Mouse (Mus musculus): ENCODE results near the gene Ntrk2.
"Not testable (repeated sequence)": the region's sequence is repeated elsewhere in the genome, so short reads cannot be mapped to it uniquely, and the experiment has no call there.

Ntrk2 gene

DNA sequence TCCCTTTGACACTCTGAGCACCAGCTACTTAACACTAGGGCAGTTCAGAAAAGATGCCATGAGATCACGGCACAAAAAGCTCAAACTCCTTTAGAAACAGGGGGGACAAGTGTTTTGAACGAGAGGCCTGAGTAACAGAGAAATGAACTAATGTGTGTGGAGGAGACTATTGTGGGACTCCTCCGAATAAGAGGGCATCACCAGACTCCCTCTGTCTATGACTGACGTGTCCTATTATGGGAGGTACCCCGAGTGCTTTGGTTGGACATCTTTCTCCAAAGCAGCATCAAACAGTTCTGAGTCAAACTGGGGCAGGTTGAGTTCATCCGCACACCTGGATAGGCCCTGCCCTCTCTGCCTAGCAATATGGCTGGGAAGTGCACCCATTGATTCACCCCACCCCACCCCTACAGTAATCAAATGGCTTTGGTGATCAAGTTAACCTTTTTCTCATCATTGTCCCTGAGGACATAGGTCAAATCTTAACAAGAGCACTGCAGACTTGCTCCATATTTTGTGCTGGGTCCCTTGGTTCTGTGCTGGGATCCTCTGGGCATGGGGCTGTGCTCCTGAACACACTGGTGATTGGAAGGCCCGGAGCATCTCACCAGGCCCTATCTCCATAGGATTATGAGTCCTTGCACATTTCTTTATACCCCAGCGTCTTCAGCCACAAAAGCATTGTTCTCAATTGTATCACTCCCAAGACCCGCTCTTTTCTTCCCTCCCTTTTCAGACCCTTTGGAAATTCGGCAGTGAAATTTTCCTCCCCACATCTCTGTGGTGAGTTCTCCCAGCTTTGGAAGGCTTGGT is 285.9 kb downstream of the Ntrk2 start:
- no peak for ATAC-seq (ENCODE audit: insufficient number of reproducible peaks, low FRiP score, low TSS enrichment)

DNA sequence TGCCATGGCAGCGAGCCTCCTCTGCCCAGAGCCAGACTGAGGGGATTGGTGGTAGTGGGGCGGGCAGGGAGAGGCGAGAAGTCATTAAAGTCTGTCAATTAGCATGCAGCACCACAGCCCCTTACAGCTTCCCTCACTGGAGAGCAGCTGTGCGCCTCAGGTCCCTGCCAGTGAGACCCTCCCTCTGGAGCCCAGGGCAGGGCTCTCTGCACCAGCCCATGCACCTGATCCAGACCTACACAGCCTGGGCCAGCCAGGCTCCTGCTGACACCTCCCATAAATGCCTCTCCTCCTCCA is 286.4 kb downstream of the Ntrk2 start:
- peak; percentile 37; the same call in 1 of the 2 replicates for ATAC-seq (ENCODE audit: insufficient number of reproducible peaks, low FRiP score, low TSS enrichment)

DNA sequence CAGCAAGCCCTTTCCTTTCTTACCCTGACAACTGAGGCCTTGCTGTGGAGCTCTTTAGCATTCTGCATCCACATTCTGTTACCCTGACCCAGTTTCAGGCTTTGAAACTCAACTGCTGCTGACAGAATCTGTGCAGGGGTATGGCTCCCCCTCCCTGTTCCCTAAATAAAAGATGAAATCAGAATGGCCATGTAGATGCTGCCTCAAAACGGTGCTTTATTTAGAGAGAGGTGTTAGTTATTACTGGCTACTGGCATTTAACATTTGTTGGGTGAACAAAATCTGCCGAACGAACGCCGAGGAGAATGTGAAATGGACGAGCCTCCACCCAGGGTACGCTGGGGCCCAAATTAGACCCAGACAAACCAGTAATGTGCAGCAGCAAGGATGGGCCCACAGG is 288.4 kb downstream of the Ntrk2 start:
- no peak for ATAC-seq (ENCODE audit: insufficient number of reproducible peaks, low FRiP score, low TSS enrichment)

DNA sequence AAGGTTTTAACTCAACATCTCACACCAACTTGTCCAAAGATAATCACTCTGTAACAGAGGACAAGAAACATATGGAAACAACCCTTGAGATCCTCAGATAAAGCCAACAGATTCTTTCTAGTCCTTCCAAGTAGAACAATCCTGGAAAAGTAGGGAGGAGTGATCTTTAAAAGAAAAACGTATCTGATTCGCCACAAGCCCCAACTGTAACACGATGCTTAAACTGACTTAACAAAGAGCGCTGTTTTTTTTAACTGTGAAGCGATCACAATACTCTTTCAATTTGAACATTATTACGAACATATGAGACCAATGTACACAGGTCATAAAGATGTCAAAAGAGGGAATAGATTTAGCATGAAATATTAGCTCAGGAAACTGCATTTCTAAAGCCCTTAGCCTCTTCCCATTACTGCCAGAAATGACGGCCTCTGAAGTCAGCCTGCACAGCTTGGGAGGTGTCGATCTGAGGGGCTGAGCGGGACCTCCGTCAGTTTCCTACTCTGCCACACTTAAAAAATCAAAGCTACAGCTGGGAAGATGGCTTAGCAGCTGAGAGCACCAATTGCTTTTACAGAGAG is 289.5 kb downstream of the Ntrk2 start:
- ATAC-seq (ENCODE audit: insufficient number of reproducible peaks, low FRiP score, low TSS enrichment) = no peak

DNA sequence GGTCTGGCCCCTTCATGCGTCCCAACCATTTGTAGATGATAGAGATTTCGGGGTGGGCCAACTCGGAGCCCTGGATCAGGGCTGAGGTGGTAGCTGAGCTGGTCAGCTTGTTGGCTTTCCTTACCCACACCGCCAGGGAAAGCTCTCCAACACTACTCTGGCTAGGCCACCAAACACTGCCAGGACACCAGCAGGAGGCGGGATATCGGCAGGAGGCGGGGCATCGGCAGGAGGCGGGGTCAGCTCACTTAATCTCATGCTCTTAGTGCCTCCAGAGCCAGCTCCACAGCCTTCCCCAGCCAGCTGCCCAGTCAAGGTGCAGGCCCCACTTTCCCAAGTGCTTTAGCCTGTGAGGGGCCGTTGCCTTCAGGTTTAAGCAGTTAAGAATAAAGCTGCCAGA is 293.7 kb downstream of the Ntrk2 start:
- ATAC-seq (ENCODE audit: insufficient number of reproducible peaks, low FRiP score, low TSS enrichment) = no peak

DNA sequence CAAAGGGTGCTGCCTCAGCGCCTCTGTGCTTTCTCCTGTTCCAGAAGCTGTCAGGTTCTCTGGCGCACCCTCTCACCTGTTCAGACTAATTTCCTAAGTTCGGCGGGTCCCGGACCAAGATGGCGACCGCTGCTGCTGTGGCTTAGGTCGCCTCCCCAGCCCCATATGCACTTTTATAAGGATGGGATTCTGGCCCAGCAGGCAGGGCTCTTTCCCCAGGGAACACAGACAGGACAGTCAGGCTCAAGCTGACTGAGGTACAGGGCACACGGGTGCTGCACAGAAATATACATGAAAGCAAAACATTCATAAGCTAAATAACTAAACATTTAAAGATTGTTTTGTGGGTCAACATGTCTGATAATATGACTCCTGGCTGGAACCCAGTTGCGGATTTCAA is 301.4 kb downstream of the Ntrk2 start:
- not testable (repeated sequence) for ATAC-seq (ENCODE audit: insufficient number of reproducible peaks, low FRiP score, low TSS enrichment)

DNA sequence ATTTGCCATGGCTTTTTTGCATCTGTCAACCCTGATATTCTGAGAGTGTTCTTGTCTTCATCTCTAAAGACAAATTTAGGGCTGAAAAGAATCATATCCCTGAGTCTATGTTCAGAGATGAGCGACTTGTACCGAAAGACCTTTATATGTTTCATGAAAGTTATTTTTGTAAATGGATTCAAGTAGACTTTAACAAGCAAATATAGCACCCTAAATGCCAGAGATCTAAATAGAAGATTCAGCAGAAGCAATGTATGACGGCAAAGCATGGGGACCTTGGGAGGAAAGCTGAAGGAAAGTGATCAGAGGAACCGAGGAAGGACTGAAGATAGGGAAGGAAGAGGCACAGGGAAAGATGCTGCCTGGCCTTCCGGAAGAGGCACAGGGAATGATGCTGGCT is 303.7 kb downstream of the Ntrk2 start:
- ATAC-seq (ENCODE audit: insufficient number of reproducible peaks, low FRiP score, low TSS enrichment) = no peak

DNA sequence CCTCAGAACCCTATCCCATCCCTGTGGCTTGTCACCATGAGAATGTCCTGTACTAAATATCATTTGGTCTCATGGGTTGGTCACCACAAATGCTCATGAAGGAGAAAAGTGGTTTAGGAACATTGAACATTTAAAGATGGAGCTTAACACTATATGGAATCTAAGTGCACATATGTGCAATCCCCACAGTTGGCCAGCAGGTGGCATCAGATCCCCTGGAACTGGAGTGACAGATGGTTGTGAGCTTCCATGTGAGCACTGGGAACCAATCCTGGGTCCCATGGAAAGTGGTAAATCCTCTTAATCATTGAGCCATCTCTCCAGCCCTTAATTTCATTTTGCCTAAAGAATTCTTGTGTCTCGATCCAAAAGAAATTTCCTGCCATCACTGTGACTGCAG is 308.3 kb downstream of the Ntrk2 start:
- ATAC-seq (ENCODE audit: insufficient number of reproducible peaks, low FRiP score, low TSS enrichment) = no peak

DNA sequence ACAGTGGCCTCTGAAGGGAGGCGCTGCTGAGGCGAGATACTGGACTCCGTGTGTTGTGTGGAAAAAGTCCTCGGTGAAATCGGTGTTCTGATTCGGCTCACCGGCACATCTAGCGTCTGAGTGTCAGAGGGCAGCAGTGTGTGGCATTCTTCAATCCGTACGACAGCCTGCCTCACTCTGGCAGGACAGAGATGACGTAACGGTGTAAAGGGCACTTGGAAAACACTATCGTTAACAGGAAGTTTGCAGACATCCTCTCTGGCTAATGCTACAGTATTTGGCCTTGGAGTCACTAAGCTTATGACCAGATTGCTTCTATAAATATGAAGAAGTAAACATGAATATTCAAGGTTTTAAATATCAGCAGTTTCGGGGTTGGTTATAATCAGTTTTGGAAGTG is 309.2 kb downstream of the Ntrk2 start:
- ATAC-seq (ENCODE audit: insufficient number of reproducible peaks, low FRiP score, low TSS enrichment) = no peak

DNA sequence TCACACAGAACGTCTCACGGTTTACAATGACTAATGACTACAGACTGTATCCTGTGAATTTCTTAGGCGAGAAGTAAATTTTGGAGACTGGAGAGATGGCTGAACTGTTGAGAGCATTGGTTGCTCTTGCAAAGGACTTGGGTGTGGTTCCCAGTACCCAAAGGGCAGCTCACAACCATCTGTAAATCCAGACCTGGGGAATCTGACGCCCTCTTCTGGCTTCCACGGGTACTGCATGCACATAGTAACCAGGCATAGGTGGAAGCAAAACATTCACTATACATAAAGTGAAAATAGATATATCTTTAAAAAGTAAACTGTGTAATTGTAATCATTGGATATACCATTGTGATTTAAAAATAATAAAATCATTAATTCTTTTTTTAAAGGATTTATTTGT is 310.9 kb downstream of the Ntrk2 start:
- no peak for ATAC-seq (ENCODE audit: insufficient number of reproducible peaks, low FRiP score, low TSS enrichment)

DNA sequence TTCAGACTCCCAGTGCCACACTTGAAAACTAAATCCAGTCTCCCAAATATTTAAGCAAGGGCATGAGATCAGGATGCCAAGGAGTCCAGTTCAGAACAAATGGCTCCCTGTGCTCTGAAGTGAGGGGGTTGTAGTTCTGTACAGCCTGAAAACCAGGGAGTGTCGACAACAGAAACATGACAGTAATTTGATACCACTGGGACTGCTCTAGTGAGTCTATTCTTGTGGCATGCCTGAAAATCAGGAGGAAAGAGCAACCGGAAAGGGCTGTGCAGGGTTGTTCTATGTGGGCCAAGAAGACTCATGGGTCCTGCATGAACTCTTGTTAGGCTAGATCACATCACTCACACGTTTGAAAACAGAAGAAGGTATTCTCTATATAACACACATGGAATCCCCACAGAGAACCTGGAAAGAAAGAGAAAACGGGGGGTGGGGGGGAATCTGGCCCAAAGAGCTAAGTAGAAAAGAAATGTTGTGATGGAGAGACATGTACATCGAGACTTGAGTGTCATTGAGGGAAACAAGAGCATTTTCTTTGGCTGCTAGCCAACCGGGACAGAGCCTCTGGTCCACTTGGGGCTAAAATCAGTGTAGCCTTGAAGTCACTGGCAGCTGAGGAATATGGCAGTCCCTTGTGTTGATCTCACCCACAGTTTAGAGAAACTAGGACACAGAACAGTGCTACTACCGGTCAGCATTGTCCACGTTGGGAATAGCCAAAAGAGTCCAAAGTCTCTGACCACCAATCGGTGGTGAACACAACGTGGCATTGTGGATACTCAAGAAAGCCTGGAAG is 313.4 kb downstream of the Ntrk2 start:
- ATAC-seq (ENCODE audit: insufficient number of reproducible peaks, low FRiP score, low TSS enrichment) = no peak

DNA sequence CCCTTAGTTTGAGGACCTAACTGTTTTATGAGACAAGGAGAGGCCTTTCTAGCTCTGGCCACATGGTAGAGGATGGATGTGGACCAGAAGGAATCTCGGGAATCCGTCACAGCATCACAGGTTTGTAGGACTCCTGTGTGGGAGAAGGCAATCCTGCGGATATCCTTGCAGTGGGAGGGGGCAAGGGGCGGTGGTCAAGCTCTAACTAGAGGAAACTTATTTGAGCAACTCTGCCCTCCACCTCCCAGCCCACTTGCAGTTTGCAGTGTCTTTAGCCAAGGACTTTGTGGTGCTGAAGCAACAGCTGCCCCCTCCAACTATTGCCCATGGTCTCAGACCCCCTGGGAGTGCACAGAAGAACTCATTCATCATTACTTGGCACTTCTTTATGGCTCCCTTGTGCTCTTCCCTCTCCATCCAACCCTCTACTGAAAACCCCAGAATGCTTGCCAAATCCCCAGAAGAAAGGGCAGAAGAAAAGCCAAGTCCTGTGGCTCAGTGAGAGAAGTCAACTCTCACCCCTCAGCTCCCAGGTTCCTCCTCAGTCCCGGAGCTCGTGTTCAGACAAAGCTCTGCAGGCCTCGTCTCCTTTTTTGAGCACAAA is 336.9 kb downstream of the Ntrk2 start:
- peak; percentile 52; the same call in 1 of the 2 replicates for ATAC-seq (ENCODE audit: insufficient number of reproducible peaks, low FRiP score, low TSS enrichment)

DNA sequence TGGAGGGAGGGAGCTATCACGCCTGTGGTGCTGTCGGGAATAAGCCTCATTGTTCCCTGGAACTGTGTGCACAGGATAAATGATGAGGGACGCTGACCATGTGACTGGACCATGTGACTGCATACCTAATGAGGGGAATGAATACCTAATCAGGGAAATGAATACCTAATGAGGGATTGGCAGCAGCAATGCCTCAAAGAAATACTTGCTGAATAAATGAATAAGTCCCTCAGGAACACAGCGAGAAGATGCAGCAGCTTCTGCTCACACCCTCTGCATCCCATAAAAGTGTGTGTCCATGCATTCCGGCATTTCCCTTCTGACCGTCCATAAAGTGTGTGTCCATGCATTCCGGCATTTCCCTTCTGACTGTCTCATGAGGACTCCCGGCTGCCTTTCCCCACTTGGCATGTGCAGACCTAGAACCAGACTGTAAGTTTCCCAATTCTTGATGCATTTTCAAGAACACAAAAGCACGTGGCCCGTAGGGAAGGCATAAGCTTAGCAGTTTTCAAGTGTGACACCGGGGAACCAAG is 338.0 kb downstream of the Ntrk2 start:
- no peak for ATAC-seq (ENCODE audit: insufficient number of reproducible peaks, low FRiP score, low TSS enrichment)

DNA sequence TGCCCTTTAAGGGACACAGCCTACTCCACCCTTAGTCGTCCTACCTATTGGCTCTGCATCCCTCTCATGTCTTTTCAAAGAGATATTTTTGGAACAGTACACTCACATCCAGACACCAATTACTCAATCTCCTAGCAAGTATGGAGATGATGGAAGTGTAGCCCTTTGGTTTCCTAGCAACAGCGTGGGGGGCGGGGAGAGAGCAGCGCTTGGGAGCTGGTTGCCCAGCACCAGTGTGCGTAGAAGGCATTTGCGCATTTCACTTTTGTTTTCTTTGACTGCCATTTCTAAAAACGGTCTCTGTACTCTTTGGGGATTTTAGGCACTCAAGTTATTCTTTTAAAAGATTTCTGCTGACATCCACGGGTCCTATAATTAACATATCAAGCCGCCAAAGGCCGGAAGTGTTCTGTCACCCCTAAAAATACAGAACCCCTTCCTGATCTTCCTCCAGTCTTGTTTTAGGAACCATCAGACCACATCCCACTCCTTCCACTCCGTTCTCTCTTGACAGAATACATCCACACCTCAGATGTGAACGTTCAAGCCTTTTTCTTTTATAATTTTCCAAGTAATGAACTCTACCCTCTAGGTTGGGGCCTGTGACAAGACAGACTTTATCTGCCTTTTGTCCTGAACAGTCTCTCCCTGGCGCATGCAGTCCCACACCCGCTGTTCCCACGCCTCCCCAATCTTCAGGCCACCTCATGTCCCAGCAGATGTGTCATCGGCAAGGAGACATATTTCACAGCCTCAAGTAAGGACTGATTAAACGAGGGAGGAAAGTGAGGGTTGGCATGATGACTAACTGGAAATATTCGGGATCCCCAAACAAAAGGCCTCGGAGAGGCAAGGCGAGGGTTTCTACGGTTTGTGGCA is 339.5 kb downstream of the Ntrk2 start:
- no peak for ATAC-seq (ENCODE audit: insufficient number of reproducible peaks, low FRiP score, low TSS enrichment)

DNA sequence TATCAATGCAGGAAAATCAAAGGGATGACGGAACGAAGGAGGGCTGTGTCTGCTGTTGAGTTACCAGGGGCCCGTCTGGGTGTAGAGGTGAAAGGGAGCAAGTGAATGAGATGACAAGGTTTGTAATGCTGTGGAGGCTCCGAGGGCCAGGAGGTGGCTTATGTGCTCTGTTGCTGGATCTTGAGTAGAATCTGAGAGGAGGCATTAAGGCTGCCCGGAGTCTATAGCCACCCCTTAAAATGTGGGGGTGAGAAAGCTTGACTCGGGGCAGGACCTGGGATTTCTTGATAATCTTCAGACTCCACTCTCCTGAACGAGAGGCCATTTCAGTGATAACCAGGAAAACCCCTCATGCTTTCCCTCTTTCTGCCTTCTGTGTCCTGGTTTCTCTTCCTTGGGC is 340.2 kb downstream of the Ntrk2 start:
- ATAC-seq (ENCODE audit: insufficient number of reproducible peaks, low FRiP score, low TSS enrichment) = no peak

DNA sequence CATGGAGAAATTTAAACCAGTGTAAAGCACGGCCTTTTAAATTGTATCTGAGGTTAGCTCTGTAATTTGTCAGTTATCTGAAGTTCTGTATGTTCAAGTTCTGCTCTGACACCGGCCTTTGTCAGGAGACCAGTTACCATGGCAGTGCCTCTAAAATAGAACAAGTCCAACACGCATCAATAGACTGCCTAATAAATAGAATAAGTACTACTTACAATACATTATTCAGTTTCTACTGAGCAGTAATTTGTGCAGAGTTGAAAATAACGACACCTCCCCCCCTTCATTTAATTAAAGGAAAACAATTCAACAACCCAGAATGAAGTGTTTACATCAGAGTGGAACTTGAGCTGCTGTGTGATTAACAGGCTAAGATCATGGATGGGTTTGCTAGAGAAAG is 341.6 kb downstream of the Ntrk2 start:
- ATAC-seq (ENCODE audit: insufficient number of reproducible peaks, low FRiP score, low TSS enrichment) = no peak

DNA sequence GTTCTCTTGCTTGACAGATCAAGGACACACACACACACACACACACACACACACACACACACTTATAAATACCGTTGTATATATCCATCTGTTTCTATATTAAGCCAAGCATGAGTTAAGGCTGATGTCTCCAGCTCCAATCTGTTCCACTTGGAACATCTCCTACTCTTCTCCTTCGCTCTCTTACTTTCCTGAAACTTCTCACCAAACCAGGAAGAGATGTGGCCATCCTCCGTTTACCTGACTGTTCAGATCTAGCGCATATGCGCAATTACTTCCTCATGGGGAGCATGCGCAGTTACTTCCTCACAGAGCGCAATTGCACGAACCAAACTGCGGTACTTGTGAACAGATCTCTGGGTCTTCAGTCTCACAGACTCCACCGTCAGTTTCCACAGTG is 342.4 kb downstream of the Ntrk2 start:
- no peak for ATAC-seq (ENCODE audit: insufficient number of reproducible peaks, low FRiP score, low TSS enrichment)

DNA sequence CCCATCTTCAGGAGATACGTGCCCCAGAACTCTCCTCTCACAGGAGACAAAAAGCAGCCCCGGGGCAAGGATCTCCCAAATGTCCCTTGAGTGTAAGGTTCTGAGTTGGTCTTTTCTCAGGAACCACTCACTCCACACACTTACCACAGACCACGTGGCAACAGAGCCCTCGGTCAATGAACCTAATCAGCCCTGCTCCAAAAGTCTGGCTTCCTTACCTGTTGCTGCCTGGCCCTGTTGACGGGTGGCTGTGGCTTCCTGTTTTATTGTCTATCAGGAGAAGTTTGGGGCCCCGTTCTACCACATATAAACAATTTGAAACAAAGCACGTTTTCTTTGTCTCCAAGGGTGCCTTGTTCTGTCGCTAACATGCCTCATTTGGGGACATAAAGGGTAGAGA is 357.6 kb downstream of the Ntrk2 start:
- ATAC-seq (ENCODE audit: insufficient number of reproducible peaks, low FRiP score, low TSS enrichment) = no peak

DNA sequence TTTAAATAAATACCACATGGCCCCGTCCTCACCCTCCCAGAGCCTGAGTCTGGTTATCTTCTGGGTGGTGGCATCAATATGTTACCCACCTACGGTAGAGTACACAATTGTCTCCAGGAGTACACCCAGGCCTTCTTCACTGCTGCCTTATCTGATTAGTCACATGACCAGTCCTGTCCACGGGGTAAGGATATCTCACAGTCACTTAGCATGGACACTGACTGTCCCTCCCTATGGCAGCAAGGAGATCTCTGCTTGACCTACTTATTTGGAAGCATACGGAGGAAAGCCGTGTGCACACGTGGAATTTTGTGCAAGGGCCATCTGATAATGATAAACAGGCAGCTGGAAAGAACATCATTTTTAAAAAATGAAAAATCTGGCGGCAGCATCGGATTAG is 367.5 kb downstream of the Ntrk2 start:
- peak; percentile 26; the same call in 1 of the 2 replicates for ATAC-seq (ENCODE audit: insufficient number of reproducible peaks, low FRiP score, low TSS enrichment)

DNA sequence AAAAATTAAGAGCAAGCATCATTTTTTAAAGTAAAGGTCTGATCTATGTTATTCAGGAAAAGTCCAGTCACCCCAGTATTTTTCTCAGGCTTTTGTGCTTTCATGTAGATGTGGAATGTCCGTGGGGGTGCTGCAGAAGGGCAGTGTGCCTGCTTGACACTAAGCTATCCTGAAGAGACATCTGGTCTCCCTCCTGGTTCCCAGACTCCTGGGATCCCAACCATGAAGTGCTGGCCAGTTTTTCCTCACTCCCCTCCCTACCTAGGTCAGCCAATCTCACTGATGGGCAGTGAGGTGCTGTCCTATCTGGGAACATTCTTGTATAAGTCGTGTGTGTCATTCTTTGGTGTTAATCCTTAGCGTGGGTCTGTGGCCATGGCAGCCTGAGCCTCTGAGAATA is 369.7 kb downstream of the Ntrk2 start:
- no peak for ATAC-seq (ENCODE audit: insufficient number of reproducible peaks, low FRiP score, low TSS enrichment)
